Mouse (Mus musculus): ENCODE results near the gene C5ar2.

- no peak for TF ChIP-seq CTCF (IDR thresholded peaks at IDR 0.05; ENCODE audit: low read depth)
- TF ChIP-seq EP300 (IDR thresholded peaks at IDR 0.05; ENCODE audit: low read depth), result no peak
Measured at GRCm38 (mm10) chr7:16250687-16251086, 6.7 kb upstream of the C5ar2 start.
